ENCODE assay signal across 21 mouse cellular contexts in the genomic region with DNA sequence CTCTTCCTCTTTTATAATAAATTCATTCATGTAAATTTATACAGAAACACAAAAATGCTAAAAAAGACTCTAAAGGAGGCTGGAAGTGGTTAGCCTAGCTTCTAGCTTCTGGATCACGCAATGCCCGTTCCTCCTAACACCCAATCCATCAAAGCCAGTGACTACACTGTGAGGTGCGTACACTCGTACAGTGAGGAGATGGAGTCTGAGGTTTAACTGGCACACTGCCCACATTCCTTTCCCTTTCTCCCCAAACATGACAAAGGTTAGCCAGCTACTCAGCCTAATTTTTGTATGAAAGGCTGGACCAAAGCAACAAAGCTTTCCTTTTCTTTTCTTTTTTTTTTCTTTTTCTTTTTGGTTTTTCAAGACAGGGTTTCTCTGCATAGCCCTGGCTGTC. TPM values are rescaled to one million over a fixed set of nuclear protein-coding genes. Genes with fewer than 3 reads are reported as not detected.
DNase-seq lines count a peak whose midpoint lies in the region; ATAC-seq and TF ChIP-seq lines count a peak whose summit lies in the region.
"Had no signal": no experiment of that assay in that cellular context is flagged by ENCODE, and none has a peak within 500 bp of the region (broad histone marks: within the 10 kb centered on the region; RNA-seq: fewer than 3 reads in every experiment).

No protein-coding gene starts in this region.

- 12% methylated on average over 4 of the region's 4 CpGs for WGBS in lung, postnatal 0 days

- H3K27ac ChIP-seq in lung, postnatal 0 days (ENCODE audit: low read length): no peak overlapping the region
- H3K27ac ChIP-seq: embryonic facial prominence, embryonic 12.5 days; heart, adult 2 months; layer of hippocampus, adult 2 months; left cerebral cortex, adult 2 months; limb, embryonic 10.5 days; macrophage; midbrain, embryonic 13.5 days had no signal

- DNase-seq in kidney, adult 9 months: peak; percentile 26
- no peak for DNase-seq in kidney, adult 11 months
- peak; percentile 57 for DNase-seq in 3134 (ENCODE audit: extremely low read depth, insufficient read length, low spot score)
- peak; percentile 62 for DNase-seq in Muller cell, postnatal 12 days (ENCODE audit: inconsistent ontology term)
- peak; percentile 10 for DNase-seq in lung, postnatal 0 days (ENCODE audit: low spot score)
- no peak for DNase-seq in ovary, postnatal 10 days (ENCODE audit: low spot score)
- DNase-seq in thymus, postnatal 14 days: no peak
- DNase-seq: adrenal gland, postnatal 10 days; cerebellum, adult 18-20 months; cerebellum, postnatal 36 days; heart, adult 2 months had no signal

- no peaks in the 10 kb centered on the region for H3K27me3 ChIP-seq in lung, postnatal 0 days (replicated peaks; ENCODE audit: insufficient read depth, low read length)
- H3K27me3 ChIP-seq: embryonic facial prominence, embryonic 12.5 days; midbrain, embryonic 13.5 days had no signal

- no peak overlapping the region for H3K9ac ChIP-seq in lung, postnatal 0 days (replicated peaks; ENCODE audit: low read depth)
- H3K9ac ChIP-seq: embryonic facial prominence, embryonic 12.5 days; midbrain, embryonic 13.5 days had no signal

- no peaks in the 10 kb centered on the region for H3K4me1 ChIP-seq in lung, postnatal 0 days (ENCODE audit: insufficient read depth, low read depth, low read length)
- H3K4me1 ChIP-seq: embryonic facial prominence, embryonic 12.5 days; limb, embryonic 10.5 days; midbrain, embryonic 13.5 days had no signal

- no peak overlapping the region for H3K4me2 ChIP-seq in lung, postnatal 0 days (replicated peaks; ENCODE audit: low read depth, low read length)
- H3K4me2 ChIP-seq: embryonic facial prominence, embryonic 12.5 days; midbrain, embryonic 13.5 days had no signal

- H3K36me3 ChIP-seq in lung, postnatal 0 days (ENCODE audit: insufficient read depth, low read length): peaks cover 4% of the 10 kb centered on the region; the same call in 1 of the 2 replicates

- no peak overlapping the region for H3K4me3 ChIP-seq in lung, postnatal 0 days (ENCODE audit: low read depth, low read length)
- H3K4me3 ChIP-seq: embryonic facial prominence, embryonic 12.5 days; heart, adult 2 months; layer of hippocampus, adult 2 months; left cerebral cortex, adult 2 months; limb, embryonic 10.5 days; midbrain, embryonic 13.5 days; myocyte had no signal

- no peak for TF ChIP-seq CTCF in lung, postnatal 0 days (IDR thresholded peaks at IDR 0.05)

- no peak for TF ChIP-seq EP300 in lung, postnatal 0 days (IDR thresholded peaks at IDR 0.05)

- no peaks in the 10 kb centered on the region for H3K9me3 ChIP-seq in lung, postnatal 0 days (ENCODE audit: low read length)
- H3K9me3 ChIP-seq: embryonic facial prominence, embryonic 12.5 days; G1E; limb, embryonic 10.5 days; midbrain, embryonic 13.5 days had no signal

- ATAC-seq in lung, postnatal 0 days: no peak
- ATAC-seq: CD4-positive, CD25-positive, alpha-beta regulatory T cell, adult 4 months; forebrain, embryonic 16.5 days; midbrain, embryonic 13.5 days had no signal

RNA-seq across cellular contexts. Expression of a gene that starts 33.9 kb away (rescaled TPM):
- 2.7 and 3.0 TPM in 2 replicates for polyA plus RNA-seq in lung, postnatal 0 days (2015; fragmentation: Nextera tagmentation; extraction: Ambion mirVana)

RNA-seq across cellular contexts. Expression of a gene that starts 34.0 kb away (rescaled TPM):
- polyA plus RNA-seq in lung, postnatal 0 days (2015; fragmentation: Nextera tagmentation; extraction: Ambion mirVana): 2.5 and 3.3 TPM in 2 replicates

RNA-seq across cellular contexts. Expression of a gene that starts 53.5 kb away (rescaled TPM):
- 9.7 and 11.6 TPM in 2 replicates for polyA plus RNA-seq in lung, postnatal 0 days (2015; fragmentation: Nextera tagmentation; extraction: Ambion mirVana)

RNA-seq across cellular contexts. Expression of a gene that starts 55.3 kb away (rescaled TPM):
- 19.9 and 23.9 TPM in 2 replicates for polyA plus RNA-seq in lung, postnatal 0 days (2015; fragmentation: Nextera tagmentation; extraction: Ambion mirVana)

Comparison
In these comparisons a context has a peak if more than half of its experiments do, and no peak if none do; other contexts are left out.
1. DNase-seq: peak in kidney, adult 9 months (single experiment), 3134 (single experiment), Muller cell, postnatal 12 days (single experiment) and lung, postnatal 0 days (single experiment); none in kidney, adult 11 months (single experiment), ovary, postnatal 10 days (single experiment) and thymus, postnatal 14 days (single experiment).